Mouse (Mus musculus): Measurements from ENCODE around the gene Pvr.
"Not testable (repeated sequence)": the region's sequence is repeated elsewhere in the genome, so short reads cannot be mapped to it uniquely, and the experiment has no call there.

Pvr gene

GRCm38 (mm10) chr7:19932877-19933809 lies 12.2 kb upstream of the Pvr start:
- peak; percentile 42 for DNase-seq

- DNase-seq: no peak
Measured at GRCm38 (mm10) chr7:19932133-19932876, 11.3 kb upstream of the Pvr start.

- not testable (repeated sequence) for DNase-seq
Measured at GRCm38 (mm10) chr7:19930481-19930880, 9.5 kb upstream of the Pvr start.

- DNase-seq: no peak
Measured at GRCm38 (mm10) chr7:19928486-19928885, 7.5 kb upstream of the Pvr start.

- no peak for DNase-seq
Measured at GRCm38 (mm10) chr7:19926849-19927480, 6.0 kb upstream of the Pvr start.

GRCm38 (mm10) chr7:19925376-19925775 lies 4.4 kb upstream of the Pvr start:
- DNase-seq: no peak

GRCm38 (mm10) chr7:19923797-19924196 lies 2.8 kb upstream of the Pvr start:
- DNase-seq: no peak

- DNase-seq: no peak
Measured at GRCm38 (mm10) chr7:19923354-19923753, 2.4 kb upstream of the Pvr start.

- DNase-seq: no peak
Measured at GRCm38 (mm10) chr7:19920166-19920505, 824 bp downstream of the Pvr start.

GRCm38 (mm10) chr7:19914558-19914957 lies 6.4 kb downstream of the Pvr start:
- no peak for DNase-seq

- no peak for DNase-seq
Measured at GRCm38 (mm10) chr7:19911695-19912524, 9.1 kb downstream of the Pvr start.

- no peak for DNase-seq
Measured at GRCm38 (mm10) chr7:19911292-19911658, 9.7 kb downstream of the Pvr start.

- peak; percentile 65 for DNase-seq
Measured at GRCm38 (mm10) chr7:19910421-19911291, 10.3 kb downstream of the Pvr start.

- no peak for DNase-seq
Measured at GRCm38 (mm10) chr7:19889881-19890280, 31.1 kb downstream of the Pvr start.

- DNase-seq: no peak
Measured at GRCm38 (mm10) chr7:19887849-19888248, 33.1 kb downstream of the Pvr start, which contains the start of gene Ceacam19. Gene Ceacam19, minus strand, starts transcription at chr7:19887965.

- DNase-seq: no peak
Measured at GRCm38 (mm10) chr7:19880754-19881153, 40.2 kb downstream of the Pvr start.

GRCm38 (mm10) chr7:19876781-19877425 lies 44.1 kb downstream of the Pvr start:
- DNase-seq: no peak

- no peak for DNase-seq
Measured at GRCm38 (mm10) chr7:19875948-19876682, 44.8 kb downstream of the Pvr start.

- DNase-seq: no peak
Measured at GRCm38 (mm10) chr7:19871943-19872601, 48.9 kb downstream of the Pvr start.

GRCm38 (mm10) chr7:19871137-19871621 lies 49.8 kb downstream of the Pvr start:
- no peak for DNase-seq

Measured in cerebellum, adult 11 months (tissue).